Mouse (Mus musculus) embryonic facial prominence, embryonic 13.5 days (tissue): Measurements from ENCODE around the gene Mmp17. TPM values are rescaled to one million over a fixed set of nuclear protein-coding genes. Genes with fewer than 3 reads are reported as not detected.
A peak's percentile ranks its signal among the peaks of the same experiment; 100 is the strongest.

Experiments used
- ATAC-seq: fragments of 200-750 bp; cut with Nextera tagmentation; 2 replicates; pipeline ENCODE4 v1.8.0; 2017; ENCODE audit warnings: low read depth; ENCODE audit not compliant: insufficient number of reproducible peaks, insufficient read depth, low FRiP score, low TSS enrichment
- H3K27ac ChIP-seq: fragments of 300-500 bp; sonication (generic); 2 replicates; pipeline ENCODE4 v1.5.1; 2015; ENCODE audit warnings: moderate library complexity, mild to moderate bottlenecking, inconsistent platforms
- H3K27me3 ChIP-seq: fragments of 300-500 bp; sonication (generic); 2 replicates; pipeline ENCODE4 v1.6.1; 2015; ENCODE audit warnings: mild to moderate bottlenecking, inconsistent platforms
- H3K36me3 ChIP-seq: fragments of 300-500 bp; sonication (generic); 2 replicates; pipeline ENCODE4 v1.6.1; 2015; ENCODE audit warnings: mild to moderate bottlenecking, inconsistent platforms
- H3K4me1 ChIP-seq: fragments of 300-500 bp; sonication (generic); 2 replicates; pipeline ENCODE4 v1.6.1; 2015; ENCODE audit warnings: inconsistent platforms
- H3K4me2 ChIP-seq: fragments of 300-500 bp; sonication (generic); 2 replicates; pipeline ENCODE4 v1.6.1; 2015; ENCODE audit warnings: moderate library complexity, mild to moderate bottlenecking, inconsistent platforms
- H3K4me3 ChIP-seq: fragments of 300-500 bp; sonication (generic); 2 replicates; pipeline ENCODE4 v1.5.1; 2015; ENCODE audit warnings: mild to moderate bottlenecking, inconsistent platforms
- H3K9ac ChIP-seq: fragments of 300-500 bp; sonication (generic); 2 replicates; pipeline ENCODE4 v1.6.1; 2015; ENCODE audit warnings: mild to moderate bottlenecking, inconsistent platforms
- H3K9me3 ChIP-seq: fragments of 300-500 bp; sonication (generic); 2 replicates; pipeline ENCODE4 v1.6.1; 2016; ENCODE audit warnings: inconsistent platforms
- WGBS: fragments of 180-500 bp; shearing (Covaris S2); methylation state at CpG from one replicate; pipeline ENCODE4 v1.1.7; 2015; ENCODE audit warnings: mixed read lengths; 5-methylcytosine and 5-hydroxymethylcytosine counted together
- polyA plus RNA-seq: library from polyadenylated mRNA; unstranded; fragments of >200 nt; fragmentation: Nextera tagmentation; extraction: Ambion mirVana; gene quantifications from 2 replicates; pipeline ENCODE4 v1.2.1, GENCODE M21; 2015

Mmp17 gene
- polyA plus RNA-seq, result 3.6 and 3.9 TPM in 2 replicates

DNA sequence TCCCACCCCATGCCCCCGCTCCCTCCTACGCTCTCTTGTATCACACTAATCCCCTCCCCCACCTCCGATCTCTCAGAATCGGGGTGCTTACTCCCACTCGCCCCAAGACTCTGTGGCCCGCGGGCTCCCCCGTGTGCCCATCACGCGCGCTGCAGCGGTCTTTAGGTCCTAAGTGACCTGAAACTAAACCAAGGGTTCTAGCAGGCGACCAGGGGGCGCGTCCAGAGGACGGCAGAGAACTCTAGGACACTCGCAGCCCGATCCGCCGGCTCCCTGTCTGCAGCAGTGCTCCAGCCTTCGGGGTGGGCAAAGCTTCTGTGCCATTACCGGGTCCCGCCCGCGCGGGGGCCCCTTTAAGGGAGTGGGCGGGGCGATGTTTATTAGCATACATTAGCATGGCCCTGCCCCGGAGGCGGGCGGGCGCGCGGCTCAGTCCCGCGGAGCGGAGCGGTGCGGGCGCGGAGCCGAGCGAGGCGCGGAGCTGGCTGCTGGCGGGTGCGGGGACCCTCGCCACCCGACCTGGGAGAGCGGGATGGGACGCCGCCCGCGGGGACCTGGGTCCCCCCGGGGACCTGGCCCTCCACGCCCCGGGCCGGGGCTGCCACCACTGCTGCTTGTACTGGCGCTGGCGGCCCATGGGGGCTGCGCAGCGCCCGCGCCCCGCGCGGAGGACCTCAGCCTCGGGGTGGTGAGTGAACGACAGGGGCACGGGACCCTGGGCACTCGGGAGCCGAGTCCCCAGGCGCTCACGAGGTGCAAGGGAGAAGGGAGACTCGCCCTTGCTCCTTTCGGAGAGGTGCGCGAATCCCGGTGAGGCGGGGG lies at the start of gene Mmp17:
Mmp17 (plus strand) TSS at position 409 of the 822 bp plus-strand sequence.
- peaks cover 26% of the 10 kb centered on the region for H3K4me1 ChIP-seq
- H3K9ac ChIP-seq, result peak within 1 kb of the TSS; percentile 74
- WGBS, result under 1% methylated on average over 79 of the region's 80 CpGs
- H3K9me3 ChIP-seq, result no peaks in the 10 kb centered on the region
- H3K27me3 ChIP-seq, result peaks cover 67% of the 10 kb centered on the region
- peak within 1 kb of the TSS; percentile 66 for H3K4me3 ChIP-seq
- no peaks in the 10 kb centered on the region for H3K36me3 ChIP-seq
- H3K4me2 ChIP-seq, result peak within 1 kb of the TSS; percentile 100
- H3K27ac ChIP-seq, result no peak within 1 kb of the TSS
- ATAC-seq, result peak; percentile 84

DNA sequence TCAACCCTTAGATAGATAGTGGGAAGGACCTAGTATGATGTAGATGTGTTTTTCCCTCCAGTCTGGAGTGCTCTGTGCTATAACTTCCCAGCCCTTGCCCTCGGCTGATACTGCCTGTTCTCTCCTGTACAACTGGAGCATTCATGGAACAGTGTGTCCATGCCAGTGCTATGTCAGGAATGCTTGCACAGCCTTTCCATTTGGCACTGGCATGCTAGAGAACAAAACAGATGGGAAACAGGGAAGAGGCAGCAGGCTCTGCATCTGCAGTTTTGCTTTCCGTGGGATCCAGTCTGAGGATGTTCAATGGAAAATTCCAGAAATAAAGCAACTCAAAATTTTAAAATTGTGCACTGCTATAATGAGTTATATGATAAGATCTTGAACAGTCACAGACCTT lies 49.5 kb upstream of the Mmp17 start:
- Histone ChIP-seq H3K9ac (no peak overlapping the region), H3K4me1 (no peaks in the 10 kb centered on the region), H3K27ac (no peak overlapping the region), H3K9me3 (no peaks in the 10 kb centered on the region), H3K4me3 (no peak overlapping the region), H3K4me2 (no peak overlapping the region), H3K27me3 (no peaks in the 10 kb centered on the region), H3K36me3 (peaks cover 91% of the 10 kb centered on the region)
- WGBS, result 78% methylated on average over 2 of the region's 2 CpGs
- ATAC-seq, result no peak

DNA sequence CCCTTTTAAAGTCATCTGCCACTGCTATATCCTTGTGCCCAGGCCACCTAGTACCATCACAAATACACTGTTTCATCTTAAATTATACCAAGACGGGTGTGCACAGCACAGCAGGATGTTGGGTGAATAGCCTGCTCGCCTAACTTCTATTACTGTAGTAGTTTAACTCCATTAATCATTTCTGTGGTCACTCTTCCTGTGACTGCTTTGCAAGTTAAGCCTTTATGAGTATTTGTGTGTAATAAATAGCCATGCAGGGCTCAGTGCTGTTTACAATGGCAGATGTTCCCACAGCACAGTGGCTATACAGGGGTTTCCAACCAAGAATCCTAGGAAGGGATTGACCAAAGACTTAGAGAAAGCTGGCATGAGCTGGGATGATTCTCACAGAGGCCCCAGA lies 48.9 kb upstream of the Mmp17 start:
- peaks cover 91% of the 10 kb centered on the region for H3K36me3 ChIP-seq

DNA sequence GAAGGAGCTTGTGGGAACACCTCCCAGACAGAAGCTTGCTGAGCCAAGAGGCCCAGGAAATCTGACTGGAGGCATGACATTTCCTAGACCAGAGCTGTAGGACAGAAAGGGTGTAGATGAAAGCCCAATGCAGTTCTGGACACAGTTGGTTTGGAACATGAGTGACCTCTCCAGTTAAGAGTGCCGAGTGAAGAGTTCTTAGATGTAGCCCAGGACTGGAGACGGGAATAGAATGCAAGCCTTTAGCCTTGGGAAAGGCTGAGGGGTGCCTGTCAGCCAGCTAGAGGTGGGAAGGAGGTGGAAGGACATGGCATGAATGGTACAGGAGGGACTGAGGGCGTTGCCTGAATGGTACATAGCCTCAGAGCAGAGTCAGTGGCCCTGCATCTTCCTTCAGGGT lies 48.5 kb upstream of the Mmp17 start:
- Histone ChIP-seq H3K27ac (no peak overlapping the region), H3K9me3 (no peaks in the 10 kb centered on the region), H3K4me3 (no peak overlapping the region), H3K4me2 (no peak overlapping the region), H3K9ac (no peak overlapping the region), H3K36me3 (peaks cover 92% of the 10 kb centered on the region), H3K27me3 (no peaks in the 10 kb centered on the region), H3K4me1 (no peaks in the 10 kb centered on the region)
- ATAC-seq, result no peak
- 94% methylated on average over 3 of the region's 3 CpGs for WGBS

More for the DNA sequence above, 48.9 kb upstream of the Mmp17 start:
- no peaks in the 10 kb centered on the region for H3K9me3 ChIP-seq
- no peak overlapping the region for H3K27ac ChIP-seq
- 91% methylated on average over 2 of the region's 2 CpGs for WGBS
- H3K4me3 ChIP-seq, result no peak overlapping the region
- no peak overlapping the region for H3K4me2 ChIP-seq
- H3K27me3 ChIP-seq, result no peaks in the 10 kb centered on the region
- no peak overlapping the region for H3K9ac ChIP-seq
- ATAC-seq, result no peak
- no peaks in the 10 kb centered on the region for H3K4me1 ChIP-seq

DNA sequence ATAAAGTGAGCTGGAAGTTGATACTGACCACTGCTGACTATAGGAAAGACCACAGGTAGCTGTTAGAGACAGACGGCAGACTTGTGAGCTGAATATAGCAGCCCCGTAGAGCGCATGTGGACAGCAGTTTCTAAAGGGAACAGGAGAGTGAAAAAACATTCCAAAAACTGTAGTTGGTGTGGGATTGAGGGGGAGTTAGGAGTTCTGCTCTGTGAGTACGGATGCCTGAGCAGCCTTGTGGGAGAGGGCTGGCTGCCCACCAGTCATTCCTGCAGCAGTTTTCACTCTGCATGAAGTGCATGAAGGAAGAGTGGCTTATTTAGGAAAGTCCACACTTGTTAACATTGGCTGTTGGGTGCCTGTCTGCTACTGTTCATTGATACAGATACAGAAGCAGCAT lies 45.1 kb upstream of the Mmp17 start:
- no peak overlapping the region for H3K27ac ChIP-seq
- no peaks in the 10 kb centered on the region for H3K9me3 ChIP-seq
- H3K4me1 ChIP-seq, result no peaks in the 10 kb centered on the region
- no peak for ATAC-seq
- no peak overlapping the region for H3K4me3 ChIP-seq
- H3K4me2 ChIP-seq, result no peak overlapping the region
- no peak overlapping the region for H3K9ac ChIP-seq
- peaks cover 92% of the 10 kb centered on the region for H3K36me3 ChIP-seq
- WGBS, result 89% methylated on average over 4 of the region's 4 CpGs
- H3K27me3 ChIP-seq, result no peaks in the 10 kb centered on the region

DNA sequence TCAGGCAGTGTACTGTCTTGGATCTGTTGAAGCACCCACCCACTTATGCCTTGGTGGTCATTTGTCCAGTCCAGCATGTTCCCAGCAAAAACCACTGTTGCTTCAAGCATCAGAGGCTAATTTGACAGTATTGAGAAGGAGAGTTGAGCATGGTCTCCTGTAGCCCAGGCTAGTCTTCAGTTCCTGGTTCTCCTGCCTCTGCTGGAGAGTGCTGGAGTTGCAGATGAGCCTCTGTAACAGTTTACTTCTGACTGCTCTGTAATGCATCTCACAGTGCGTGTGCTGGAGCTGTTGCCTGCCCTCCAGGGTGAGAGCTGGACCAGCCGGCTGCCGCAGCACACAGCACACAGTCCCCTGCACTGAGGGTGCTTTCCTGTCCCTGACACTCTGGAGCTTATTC lies 41.7 kb upstream of the Mmp17 start:
- no peaks in the 10 kb centered on the region for H3K9me3 ChIP-seq
- peaks cover 93% of the 10 kb centered on the region for H3K36me3 ChIP-seq
- 83% methylated on average over 3 of the region's 3 CpGs for WGBS
- no peaks in the 10 kb centered on the region for H3K4me1 ChIP-seq
- no peak overlapping the region for H3K4me3 ChIP-seq
- no peak overlapping the region for H3K27ac ChIP-seq
- no peaks in the 10 kb centered on the region for H3K27me3 ChIP-seq
- no peak overlapping the region for H3K4me2 ChIP-seq
- H3K9ac ChIP-seq, result no peak overlapping the region
- ATAC-seq, result no peak

DNA sequence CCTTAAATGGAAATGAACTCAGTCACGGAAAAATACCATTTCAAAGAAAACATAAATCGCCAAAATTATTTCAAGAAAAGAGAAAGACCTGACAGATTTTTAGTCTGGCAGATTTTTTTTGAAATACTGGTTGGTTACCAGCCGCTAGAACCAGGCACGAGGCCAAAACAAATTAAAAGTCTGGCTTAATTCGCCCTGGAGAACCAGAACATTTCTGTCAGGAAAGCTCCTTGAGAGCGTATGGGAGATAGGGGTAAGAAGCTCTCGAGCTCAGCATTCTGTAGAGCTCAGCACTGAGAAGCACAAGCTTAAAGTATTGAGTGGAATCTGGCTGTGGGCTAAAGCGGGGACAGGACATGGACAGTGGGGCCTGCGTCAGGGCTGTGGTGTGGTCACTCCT lies 38.2 kb upstream of the Mmp17 start:
- H3K4me1 ChIP-seq, result no peaks in the 10 kb centered on the region
- H3K4me2 ChIP-seq, result no peak overlapping the region
- no peak overlapping the region for H3K4me3 ChIP-seq
- ATAC-seq, result no peak
- no peaks in the 10 kb centered on the region for H3K9me3 ChIP-seq
- H3K27ac ChIP-seq, result no peak overlapping the region
- H3K27me3 ChIP-seq, result no peaks in the 10 kb centered on the region
- WGBS, result 84% methylated on average over 9 of the region's 9 CpGs
- peaks cover 93% of the 10 kb centered on the region for H3K36me3 ChIP-seq
- no peak overlapping the region for H3K9ac ChIP-seq

DNA sequence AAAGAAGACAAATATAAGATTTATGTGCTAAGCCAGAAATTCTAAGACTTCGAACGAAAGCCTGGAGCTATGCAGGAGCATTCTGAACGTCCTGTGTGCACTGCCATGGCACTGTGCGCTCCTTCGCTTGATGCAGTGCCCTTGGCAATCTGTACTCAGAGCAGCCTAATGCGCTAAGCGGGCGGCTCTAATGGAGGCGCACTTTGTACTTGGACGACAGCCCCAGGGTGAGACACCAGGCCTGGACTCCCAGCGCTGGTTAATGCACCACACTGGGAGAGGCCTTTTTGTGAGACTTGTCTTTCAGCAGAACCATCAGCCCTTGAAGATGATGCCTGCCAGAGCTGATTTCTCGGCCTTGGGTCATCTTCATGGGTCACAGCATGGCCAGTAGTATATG lies 34.3 kb upstream of the Mmp17 start:
- WGBS, result 90% methylated on average over 12 of the region's 12 CpGs
- peaks cover 95% of the 10 kb centered on the region for H3K36me3 ChIP-seq
- ATAC-seq, result no peak

DNA sequence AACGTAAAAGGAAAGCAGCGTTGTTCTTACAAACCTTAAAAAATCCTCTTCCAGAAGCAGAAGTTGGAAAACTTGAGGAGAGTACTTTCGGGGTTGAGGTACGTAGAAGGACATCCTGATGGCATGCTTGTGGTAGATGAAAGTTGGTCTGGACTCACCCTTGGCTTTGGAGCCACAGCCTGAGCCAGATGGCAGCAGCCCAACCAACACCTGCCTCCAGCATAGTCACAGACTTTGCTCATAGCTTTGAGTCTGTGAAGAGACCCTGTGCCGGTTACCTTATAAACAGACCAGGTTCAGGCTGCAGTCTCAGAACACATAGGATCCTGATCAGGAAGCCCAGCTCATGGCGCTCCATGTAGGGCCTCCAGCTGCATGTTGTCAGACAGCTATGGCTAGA lies 33.2 kb upstream of the Mmp17 start:
- no peaks in the 10 kb centered on the region for H3K9me3 ChIP-seq
- peaks cover 98% of the 10 kb centered on the region for H3K36me3 ChIP-seq
- H3K27me3 ChIP-seq, result no peaks in the 10 kb centered on the region
- no peak overlapping the region for H3K4me2 ChIP-seq
- no peak for ATAC-seq
- H3K4me3 ChIP-seq, result no peak overlapping the region
- WGBS, result 94% methylated on average over 6 of the region's 6 CpGs
- H3K27ac ChIP-seq, result no peak overlapping the region
- no peaks in the 10 kb centered on the region for H3K4me1 ChIP-seq
- no peak overlapping the region for H3K9ac ChIP-seq

More for the DNA sequence above, 34.3 kb upstream of the Mmp17 start:
- Histone ChIP-seq H3K27me3 (no peaks in the 10 kb centered on the region), H3K4me3 (no peak overlapping the region), H3K4me2 (no peak overlapping the region), H3K9me3 (no peaks in the 10 kb centered on the region), H3K27ac (no peak overlapping the region), H3K9ac (no peak overlapping the region), H3K4me1 (no peaks in the 10 kb centered on the region)

DNA sequence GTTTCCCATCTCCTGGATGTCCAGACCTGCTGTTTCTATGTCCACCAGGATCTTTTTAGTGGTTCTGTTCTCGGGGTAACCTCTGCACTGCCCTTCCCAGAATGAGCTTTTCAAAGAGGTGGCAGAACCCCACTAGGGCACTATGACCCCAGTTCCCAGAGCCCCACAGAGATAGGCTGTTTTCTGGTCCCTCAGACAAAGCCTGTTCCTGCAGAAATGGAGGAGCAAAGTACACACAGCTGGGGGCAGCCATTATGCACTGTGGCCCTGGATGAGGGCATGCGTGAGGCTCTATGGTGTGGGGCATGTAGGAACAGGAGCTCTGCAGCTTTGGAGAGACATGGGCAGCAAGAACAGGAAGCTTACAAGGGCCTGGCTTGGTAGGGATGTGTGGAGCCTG lies 32.0 kb upstream of the Mmp17 start:
- Histone ChIP-seq H3K4me3 (no peak overlapping the region), H3K4me2 (no peak overlapping the region), H3K36me3 (peaks cover 97% of the 10 kb centered on the region), H3K9ac (no peak overlapping the region), H3K9me3 (no peaks in the 10 kb centered on the region), H3K27me3 (no peaks in the 10 kb centered on the region), H3K4me1 (no peaks in the 10 kb centered on the region), H3K27ac (no peak overlapping the region)
- 95% methylated on average over 2 of the region's 2 CpGs for WGBS
- ATAC-seq, result no peak

DNA sequence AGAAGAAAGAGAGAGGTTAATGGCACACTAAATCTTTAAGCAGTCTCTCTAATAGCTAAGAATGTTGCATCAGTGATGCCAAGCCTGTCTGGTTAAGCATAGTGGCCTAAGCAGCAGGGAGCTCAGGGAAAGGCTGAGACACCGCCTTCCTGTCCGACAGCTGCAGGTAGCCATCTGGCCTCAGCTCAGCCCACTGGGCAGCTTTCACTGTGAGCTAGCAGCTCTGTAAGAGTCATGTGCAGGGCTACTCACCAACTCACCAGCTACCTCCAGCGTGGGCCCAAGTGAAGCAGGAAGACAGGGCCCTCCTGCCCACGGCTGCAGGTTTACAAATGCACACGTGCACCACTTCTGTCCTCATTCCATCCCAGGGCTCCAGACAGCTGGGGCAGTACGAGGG lies 30.3 kb upstream of the Mmp17 start:
- Histone ChIP-seq H3K9ac (no peak overlapping the region), H3K36me3 (peaks cover 95% of the 10 kb centered on the region), H3K4me3 (no peak overlapping the region), H3K4me2 (no peak overlapping the region), H3K27me3 (no peaks in the 10 kb centered on the region), H3K27ac (no peak overlapping the region), H3K9me3 (no peaks in the 10 kb centered on the region), H3K4me1 (no peaks in the 10 kb centered on the region)
- WGBS, result 93% methylated on average over 6 of the region's 6 CpGs
- no peak for ATAC-seq

DNA sequence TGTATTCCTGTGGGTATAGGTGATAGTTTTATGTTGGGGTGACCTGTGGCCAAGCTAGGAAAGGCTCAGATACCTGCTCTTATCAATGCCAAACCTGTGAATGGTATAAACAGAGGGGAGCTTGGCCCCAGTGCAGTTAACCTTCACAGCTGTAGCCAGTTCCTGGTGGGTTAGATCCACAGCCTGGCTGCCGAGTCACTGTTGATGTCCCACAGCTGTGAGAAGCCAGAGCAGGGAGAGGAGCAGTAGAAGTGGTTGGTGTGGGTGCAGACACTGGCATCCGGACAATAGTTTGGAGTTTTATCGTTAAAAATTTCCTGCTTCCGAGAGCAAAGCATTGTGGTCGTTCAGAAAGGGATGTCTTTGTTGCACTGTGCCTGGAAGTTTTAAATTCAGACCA lies 25.4 kb upstream of the Mmp17 start:
- 86% methylated on average over 5 of the region's 5 CpGs for WGBS
- H3K36me3 ChIP-seq, result peaks cover 93% of the 10 kb centered on the region
- no peak overlapping the region for H3K4me3 ChIP-seq
- no peaks in the 10 kb centered on the region for H3K27me3 ChIP-seq
- H3K27ac ChIP-seq, result no peak overlapping the region
- no peaks in the 10 kb centered on the region for H3K4me1 ChIP-seq
- H3K9ac ChIP-seq, result no peak overlapping the region
- no peak for ATAC-seq
- no peak overlapping the region for H3K4me2 ChIP-seq
- no peaks in the 10 kb centered on the region for H3K9me3 ChIP-seq
